Mouse (Mus musculus) brain, adult 2 months (tissue): ENCODE data around the gene Armh3.

ENCODE experiments used
- DNase-seq: peaks from one replicate; pipeline ENCODE4 v3.0.0; 2011; ENCODE audit warnings: low read depth, low spot score

The Armh3 gene

GRCm38 (mm10) chr19:45991171-45991570 is 7.1 kb downstream of the Armh3 start:
- no peak for DNase-seq

GRCm38 (mm10) chr19:45988238-45988637 is 10.1 kb downstream of the Armh3 start:
- no peak for DNase-seq

GRCm38 (mm10) chr19:45984379-45984778 is 13.9 kb downstream of the Armh3 start:
- DNase-seq, result no peak

GRCm38 (mm10) chr19:45960770-45961169 is 37.5 kb downstream of the Armh3 start:
- DNase-seq, result peak; percentile 6

GRCm38 (mm10) chr19:45956736-45957135 is 41.6 kb downstream of the Armh3 start:
- DNase-seq, result peak; percentile 89

GRCm38 (mm10) chr19:45953286-45953685 is 45.0 kb downstream of the Armh3 start:
- peak; percentile 65 for DNase-seq

GRCm38 (mm10) chr19:45949236-45949635 is 49.1 kb downstream of the Armh3 start:
- peak; percentile 10 for DNase-seq

- peak; percentile 89 for DNase-seq
Observed at GRCm38 (mm10) chr19:45947764-45948163, 50.5 kb downstream of the Armh3 start.

GRCm38 (mm10) chr19:45947286-45947685 is 51.0 kb downstream of the Armh3 start:
- peak; percentile 58 for DNase-seq

GRCm38 (mm10) chr19:45946541-45946940 is 51.7 kb downstream of the Armh3 start:
- DNase-seq, result peak; percentile 51

GRCm38 (mm10) chr19:45945986-45946385 is 52.3 kb downstream of the Armh3 start:
- peak; percentile 77 for DNase-seq

- no peak for DNase-seq
Observed at GRCm38 (mm10) chr19:45943758-45944157, 54.5 kb downstream of the Armh3 start.

GRCm38 (mm10) chr19:45938064-45938463 is 60.2 kb downstream of the Armh3 start:
- no peak for DNase-seq

GRCm38 (mm10) chr19:45937530-45937929 is 60.8 kb downstream of the Armh3 start:
- peak; percentile 81 for DNase-seq

GRCm38 (mm10) chr19:45927236-45927635 is 71.1 kb downstream of the Armh3 start:
- no peak for DNase-seq

GRCm38 (mm10) chr19:45926342-45926741 is 71.9 kb downstream of the Armh3 start:
- no peak for DNase-seq

- peak; percentile 76 for DNase-seq
Observed at GRCm38 (mm10) chr19:45920299-45921090, 77.8 kb downstream of the Armh3 start.

- DNase-seq, result peak; percentile 71
Observed at GRCm38 (mm10) chr19:45918406-45918805, 79.9 kb downstream of the Armh3 start.

GRCm38 (mm10) chr19:45917856-45918255 is 80.4 kb downstream of the Armh3 start:
- peak; percentile 87 for DNase-seq

- DNase-seq, result peak; percentile 42
Observed at GRCm38 (mm10) chr19:45916461-45916860, 81.8 kb downstream of the Armh3 start.

- peak; percentile 71 for DNase-seq
Observed at GRCm38 (mm10) chr19:45916026-45916425, 82.3 kb downstream of the Armh3 start.

GRCm38 (mm10) chr19:45913036-45913435 is 85.3 kb downstream of the Armh3 start:
- DNase-seq, result no peak

GRCm38 (mm10) chr19:45912376-45912775 is 85.9 kb downstream of the Armh3 start:
- DNase-seq, result no peak
